Mouse (Mus musculus) embryonic facial prominence, embryonic 14.5 days (tissue): ENCODE measurements around the gene Hnrnpk. TPM values are rescaled to one million over a fixed set of nuclear protein-coding genes. Genes with fewer than 3 reads are reported as not detected.
"Not testable (repeated sequence)": the region's sequence is repeated elsewhere in the genome, so short reads cannot be mapped to it uniquely, and the experiment has no call there.

Source experiments
- ATAC-seq: fragments of 200-750 bp; cut with Nextera tagmentation; 2 replicates; pipeline ENCODE4 v1.8.0; 2017; ENCODE audit warnings: low read depth, moderate number of reproducible peaks, moderate TSS enrichment
- DNase-seq: peaks from one replicate; pipeline ENCODE4 v3.0.0-alpha.2; 2015; ENCODE audit warnings: low spot score
- H3K27ac ChIP-seq: fragments of 300-500 bp; sonication (generic); replicated peaks from 2 replicates; pipeline ENCODE4 v1.5.1; 2014; ENCODE audit warnings: low read depth, mild to moderate bottlenecking, low read length, moderate library complexity
- H3K27me3 ChIP-seq: fragments of 300-500 bp; sonication (generic); replicated peaks from 2 replicates; pipeline ENCODE4 v1.6.1; 2014; ENCODE audit warnings: low read length; ENCODE audit not compliant: control insufficient read depth, insufficient read depth
- H3K36me3 ChIP-seq: fragments of 300-500 bp; sonication (generic); 2 replicates; pipeline ENCODE4 v1.6.1; 2014; ENCODE audit warnings: low read length, mixed read lengths; ENCODE audit not compliant: control insufficient read depth, insufficient read depth
- H3K4me1 ChIP-seq: fragments of 300-500 bp; sonication (generic); 2 replicates; pipeline ENCODE4 v1.6.1; 2014; ENCODE audit warnings: antibody characterized with exemption, low read length; ENCODE audit not compliant: control insufficient read depth, insufficient read depth
- H3K4me2 ChIP-seq: fragments of 300-500 bp; sonication (generic); 2 replicates; pipeline ENCODE4 v1.6.1; 2014; ENCODE audit warnings: low read depth, mild to moderate bottlenecking, low read length, moderate library complexity, mixed read lengths
- H3K4me3 ChIP-seq: fragments of 300-500 bp; sonication (generic); 2 replicates; pipeline ENCODE4 v1.5.1; 2014; ENCODE audit warnings: low read depth, mild to moderate bottlenecking, low read length
- H3K9ac ChIP-seq: fragments of 300-500 bp; sonication (generic); 2 replicates; pipeline ENCODE4 v1.6.1; 2014; ENCODE audit warnings: low read depth, mild to moderate bottlenecking, low read length, moderate library complexity, mixed read lengths
- H3K9me3 ChIP-seq: fragments of 300-500 bp; sonication (generic); 2 replicates; pipeline ENCODE4 v1.6.1; 2016; ENCODE audit warnings: low read length; ENCODE audit not compliant: control insufficient read depth
- WGBS: fragments of 180-500 bp; shearing (Covaris S2); extraction: QIAGEN DNeasy Blood & Tissue Kit; methylation state at CpG from one replicate; pipeline ENCODE4 v1.1.7; 2014; 5-methylcytosine and 5-hydroxymethylcytosine counted together
- polyA plus RNA-seq: library from polyadenylated mRNA; unstranded; fragments of >200 nt; fragmentation: Nextera tagmentation; extraction: Ambion mirVana; gene quantifications from 2 replicates; pipeline ENCODE4 v1.2.1, GENCODE M21; 2014

The Hnrnpk gene
- polyA plus RNA-seq, 1 experiment from 2014 or later = 1,259 TPM

- peak within 1 kb of the TSS; percentile 92 for H3K4me2 ChIP-seq
- 5% methylated on average over 42 of the region's 80 CpGs for WGBS
- ATAC-seq = peak; percentile 66
- H3K27me3 ChIP-seq = no peaks in the 10 kb centered on the region
- H3K9me3 ChIP-seq = peaks cover 21% of the 10 kb centered on the region
- H3K4me3 ChIP-seq = peak within 1 kb of the TSS; percentile 80
- peak; percentile 68 for DNase-seq
- H3K27ac ChIP-seq = peak within 1 kb of the TSS; percentile 40
- H3K9ac ChIP-seq = peak within 1 kb of the TSS; percentile 86
- peaks cover 29% of the 10 kb centered on the region for H3K36me3 ChIP-seq
- H3K4me1 ChIP-seq = no peaks in the 10 kb centered on the region
These were observed 18.2 kb downstream of the Hnrnpk start, which contains the start of gene 2210016F16Rik for GRCm38 (mm10) chr13:58384779-58385546. Gene 2210016F16Rik, minus strand, starts transcription at chr13:58385225.

- peaks cover 26% of the 10 kb centered on the region for H3K9me3 ChIP-seq
- H3K36me3 ChIP-seq = peaks cover 27% of the 10 kb centered on the region
- H3K9ac ChIP-seq = peak overlapping the region; percentile 86
- no peaks in the 10 kb centered on the region for H3K27me3 ChIP-seq
- no peaks in the 10 kb centered on the region for H3K4me1 ChIP-seq
- H3K27ac ChIP-seq = no peak overlapping the region
- 43% methylated on average over 11 of the region's 11 CpGs for WGBS
- peak overlapping the region; percentile 92 for H3K4me2 ChIP-seq
- peak overlapping the region; percentile 80 for H3K4me3 ChIP-seq
- ATAC-seq (peak; percentile 23; the same call in 1 of the 2 replicates), DNase-seq (no peak)
These were observed 18.8 kb downstream of the Hnrnpk start for GRCm38 (mm10) chr13:58384371-58384770.

GRCm38 (mm10) chr13:58373153-58373470 is 30.0 kb downstream of the Hnrnpk start:
- DNase-seq (no peak), ATAC-seq (no peak)
- Histone ChIP-seq H3K27me3 (no peaks in the 10 kb centered on the region), H3K9ac (no peak overlapping the region), H3K9me3 (peaks cover 5% of the 10 kb centered on the region; the same call in 1 of the 2 replicates), H3K4me2 (no peak overlapping the region), H3K36me3 (no peaks in the 10 kb centered on the region), H3K4me3 (no peak overlapping the region), H3K4me1 (no peaks in the 10 kb centered on the region), H3K27ac (no peak overlapping the region)
- 78% methylated on average over 2 of the region's 2 CpGs for WGBS

GRCm38 (mm10) chr13:58372278-58373152 is 30.6 kb downstream of the Hnrnpk start:
- Histone ChIP-seq H3K4me2 (no peak overlapping the region), H3K27me3 (no peaks in the 10 kb centered on the region), H3K4me3 (no peak overlapping the region), H3K27ac (no peak overlapping the region), H3K4me1 (no peaks in the 10 kb centered on the region), H3K9me3 (peaks cover 5% of the 10 kb centered on the region; the same call in 1 of the 2 replicates), H3K9ac (no peak overlapping the region), H3K36me3 (no peaks in the 10 kb centered on the region)
- 76% methylated on average over 5 of the region's 5 CpGs for WGBS
- no peak for ATAC-seq
- no peak for DNase-seq

GRCm38 (mm10) chr13:58368835-58369234 is 34.3 kb downstream of the Hnrnpk start:
- Histone ChIP-seq H3K4me2 (no peak overlapping the region), H3K4me3 (no peak overlapping the region), H3K27me3 (no peaks in the 10 kb centered on the region), H3K27ac (no peak overlapping the region), H3K9me3 (no peaks in the 10 kb centered on the region), H3K4me1 (no peaks in the 10 kb centered on the region), H3K36me3 (no peaks in the 10 kb centered on the region), H3K9ac (no peak overlapping the region)
- DNase-seq (no peak), ATAC-seq (no peak)
- 65% methylated on average over 4 of the region's 4 CpGs for WGBS

- 63% methylated on average over 1 of the region's 1 CpGs for WGBS
- Histone ChIP-seq H3K27me3 (no peaks in the 10 kb centered on the region), H3K4me1 (no peaks in the 10 kb centered on the region), H3K27ac (no peak overlapping the region), H3K9me3 (no peaks in the 10 kb centered on the region), H3K9ac (no peak overlapping the region), H3K4me3 (no peak overlapping the region), H3K4me2 (no peak overlapping the region), H3K36me3 (no peaks in the 10 kb centered on the region)
- no peak for ATAC-seq
- DNase-seq = no peak
These were observed 35.5 kb downstream of the Hnrnpk start for GRCm38 (mm10) chr13:58367641-58368040.

GRCm38 (mm10) chr13:58366373-58366772 is 36.8 kb downstream of the Hnrnpk start:
- Histone ChIP-seq H3K9me3 (no peaks in the 10 kb centered on the region), H3K4me1 (no peaks in the 10 kb centered on the region), H3K27me3 (no peaks in the 10 kb centered on the region), H3K36me3 (no peaks in the 10 kb centered on the region), H3K4me2 (no peak overlapping the region), H3K27ac (no peak overlapping the region), H3K9ac (no peak overlapping the region), H3K4me3 (no peak overlapping the region)
- WGBS = 84% methylated on average over 3 of the region's 3 CpGs
- DNase-seq (no peak), ATAC-seq (no peak)

- WGBS = 85% methylated on average over 8 of the region's 8 CpGs
These were observed 38.0 kb downstream of the Hnrnpk start for GRCm38 (mm10) chr13:58365179-58365578.

More at GRCm38 (mm10) chr13:58365179-58365578, 38.0 kb downstream of the Hnrnpk start:
- H3K36me3 ChIP-seq, H3K27me3 ChIP-seq, H3K27ac ChIP-seq, H3K4me3 ChIP-seq, H3K9ac ChIP-seq, H3K4me1 ChIP-seq, ATAC-seq, H3K4me2 ChIP-seq, H3K9me3 ChIP-seq, DNase-seq: not testable (repeated sequence)
